Mouse (Mus musculus): Measurements from ENCODE around the gene Blnk. TPM values are rescaled to one million over a fixed set of nuclear protein-coding genes. Genes with fewer than 3 reads are reported as not detected.

Blnk gene
- 0.19 and 0.56 TPM in 2 replicates for polyA plus RNA-seq (2014; fragmentation: Nextera tagmentation; extraction: Ambion mirVana)

DNA sequence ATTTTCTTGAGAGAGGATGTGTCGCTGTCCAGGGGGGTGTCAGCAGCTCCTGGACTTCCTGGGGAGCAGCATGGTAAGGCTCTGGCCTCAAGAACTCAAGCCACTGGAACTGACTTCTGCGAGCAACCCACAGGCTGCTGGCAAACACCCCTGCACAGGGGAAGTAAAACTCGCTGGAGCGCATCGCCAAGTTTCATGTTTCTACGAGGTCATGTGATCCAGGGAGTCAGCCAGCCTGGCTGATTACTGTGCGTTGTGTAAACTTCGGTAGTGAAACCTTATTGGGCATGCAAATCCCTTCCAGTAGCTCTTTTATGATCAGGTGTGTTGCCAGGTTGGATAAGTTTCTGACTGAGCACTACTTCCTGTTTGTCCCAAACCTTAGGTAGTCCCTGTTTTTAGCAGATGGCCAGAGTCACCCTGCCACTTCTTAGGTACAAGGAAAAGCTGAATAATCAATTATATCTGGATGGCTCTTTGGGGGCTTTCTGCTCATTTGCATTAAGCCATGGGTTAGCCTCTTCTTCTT, at the start of gene Blnk:
Blnk (minus strand) TSS at position 479 of the 529 bp plus-strand sequence.
- Histone ChIP-seq H3K27ac (ENCODE audit: low read depth, low read length) (no peak within 1 kb of the TSS), H3K36me3 (ENCODE audit: control insufficient read depth, insufficient read depth, low read length) (no peaks in the 10 kb centered on the region), H3K9me3 (ENCODE audit: control insufficient read depth, low read length) (no peaks in the 10 kb centered on the region), H3K4me3 (ENCODE audit: low read depth, low read length) (no peak within 1 kb of the TSS), H3K4me2 (no peak within 1 kb of the TSS), H3K27me3 (ENCODE audit: control insufficient read depth, insufficient read depth, low read length) (no peaks in the 10 kb centered on the region), H3K9ac (ENCODE audit: low read length) (no peak within 1 kb of the TSS), H3K4me1 (ENCODE audit: control insufficient read depth, insufficient read depth, low read length) (no peaks in the 10 kb centered on the region)
- ATAC-seq (ENCODE audit: low FRiP score) (no peak), DNase-seq (ENCODE audit: low spot score, missing footprints) (no peak)
- 68% methylated on average over 8 of the region's 8 CpGs for WGBS

GRCm38 (mm10) chr19:41039110-41039509, 44.8 kb upstream of the Blnk start:
- Histone ChIP-seq H3K9me3 (ENCODE audit: control insufficient read depth, low read length) (no peaks in the 10 kb centered on the region), H3K4me1 (ENCODE audit: control insufficient read depth, insufficient read depth, low read length) (no peaks in the 10 kb centered on the region), H3K4me3 (ENCODE audit: low read depth, low read length) (no peak overlapping the region), H3K27ac (ENCODE audit: low read depth, low read length) (no peak overlapping the region), H3K9ac (ENCODE audit: low read length) (no peak overlapping the region), H3K4me2 (no peak overlapping the region), H3K27me3 (ENCODE audit: control insufficient read depth, insufficient read depth, low read length) (no peaks in the 10 kb centered on the region), H3K36me3 (ENCODE audit: control insufficient read depth, insufficient read depth, low read length) (no peaks in the 10 kb centered on the region)
- WGBS, result 86% methylated on average over 7 of the region's 7 CpGs
- ATAC-seq (ENCODE audit: low FRiP score), result no peak
- peak; percentile 51 for DNase-seq (ENCODE audit: low spot score, missing footprints)

- H3K4me2 ChIP-seq, result no peak overlapping the region
- no peak overlapping the region for H3K4me3 ChIP-seq (ENCODE audit: low read depth, low read length)
- 87% methylated on average over 4 of the region's 4 CpGs for WGBS
- ATAC-seq (ENCODE audit: low FRiP score) (no peak), DNase-seq (ENCODE audit: low spot score, missing footprints) (peak; percentile 23)
- H3K9ac ChIP-seq (ENCODE audit: low read length), result no peak overlapping the region
- H3K36me3 ChIP-seq (ENCODE audit: control insufficient read depth, insufficient read depth, low read length), result no peaks in the 10 kb centered on the region
- no peaks in the 10 kb centered on the region for H3K4me1 ChIP-seq (ENCODE audit: control insufficient read depth, insufficient read depth, low read length)
- H3K27ac ChIP-seq (ENCODE audit: low read depth, low read length), result no peak overlapping the region
- no peaks in the 10 kb centered on the region for H3K27me3 ChIP-seq (ENCODE audit: control insufficient read depth, insufficient read depth, low read length)
- no peaks in the 10 kb centered on the region for H3K9me3 ChIP-seq (ENCODE audit: control insufficient read depth, low read length)
These were observed 41.6 kb upstream of the Blnk start for GRCm38 (mm10) chr19:41035809-41036551.

DNA sequence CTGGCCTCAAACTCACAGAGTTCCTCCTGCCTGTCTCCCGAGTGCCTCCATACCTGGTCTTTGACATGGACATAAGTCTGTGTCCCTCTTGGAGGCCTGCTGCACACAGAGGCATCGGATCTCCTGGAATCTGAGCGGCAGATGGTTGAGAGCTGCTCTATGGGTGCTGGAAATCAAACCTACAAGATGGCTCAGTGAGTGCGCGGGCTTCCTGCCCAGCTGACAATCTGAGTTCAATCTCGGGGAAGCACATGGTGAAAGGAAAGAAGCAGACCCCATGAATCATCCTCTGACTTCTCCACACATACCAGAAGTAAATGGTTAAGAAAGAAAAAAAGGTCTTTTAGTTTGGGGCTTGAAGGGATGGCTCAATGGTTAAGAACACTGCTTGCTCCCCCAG, 37.5 kb upstream of the Blnk start:
- no peak overlapping the region for H3K9ac ChIP-seq (ENCODE audit: low read length)
- no peak overlapping the region for H3K4me3 ChIP-seq (ENCODE audit: low read depth, low read length)
- no peak overlapping the region for H3K27ac ChIP-seq (ENCODE audit: low read depth, low read length)
- no peaks in the 10 kb centered on the region for H3K9me3 ChIP-seq (ENCODE audit: control insufficient read depth, low read length)
- no peaks in the 10 kb centered on the region for H3K36me3 ChIP-seq (ENCODE audit: control insufficient read depth, insufficient read depth, low read length)
- no peak overlapping the region for H3K4me2 ChIP-seq
- WGBS, result 84% methylated on average over 6 of the region's 6 CpGs
- no peaks in the 10 kb centered on the region for H3K4me1 ChIP-seq (ENCODE audit: control insufficient read depth, insufficient read depth, low read length)
- H3K27me3 ChIP-seq (ENCODE audit: control insufficient read depth, insufficient read depth, low read length), result no peaks in the 10 kb centered on the region
- ATAC-seq (ENCODE audit: low FRiP score) (no peak), DNase-seq (ENCODE audit: low spot score, missing footprints) (no peak)

DNA sequence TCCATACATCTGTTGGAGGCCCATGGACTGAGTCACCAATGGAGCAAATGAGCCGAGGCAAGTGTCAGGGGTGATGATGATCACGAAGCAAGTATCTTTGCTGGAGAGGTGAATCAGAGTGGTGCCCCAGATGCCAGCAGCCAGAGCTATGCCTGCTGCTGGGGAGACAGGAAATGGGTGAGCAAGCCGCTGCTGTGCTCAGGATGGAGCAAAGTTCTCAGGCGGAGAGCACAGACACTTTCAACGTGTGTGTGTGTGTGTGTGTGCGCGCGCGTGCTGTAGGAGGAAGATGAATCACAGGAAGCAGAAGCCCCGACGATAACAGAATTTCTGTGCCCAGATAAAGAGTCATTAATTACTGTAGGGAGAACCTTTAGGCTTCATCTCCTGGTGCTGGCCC, 36.7 kb upstream of the Blnk start:
- Histone ChIP-seq H3K9ac (ENCODE audit: low read length) (no peak overlapping the region), H3K27me3 (ENCODE audit: control insufficient read depth, insufficient read depth, low read length) (no peaks in the 10 kb centered on the region)
- 90% methylated on average over 11 of the region's 11 CpGs for WGBS

GRCm38 (mm10) chr19:41030161-41030560, 35.8 kb upstream of the Blnk start:
- Histone ChIP-seq H3K4me1 (ENCODE audit: control insufficient read depth, insufficient read depth, low read length) (no peaks in the 10 kb centered on the region), H3K27ac (ENCODE audit: low read depth, low read length) (no peak overlapping the region), H3K9me3 (ENCODE audit: control insufficient read depth, low read length) (no peaks in the 10 kb centered on the region), H3K4me2 (no peak overlapping the region), H3K27me3 (ENCODE audit: control insufficient read depth, insufficient read depth, low read length) (no peaks in the 10 kb centered on the region), H3K4me3 (ENCODE audit: low read depth, low read length) (no peak overlapping the region), H3K36me3 (ENCODE audit: control insufficient read depth, insufficient read depth, low read length) (no peaks in the 10 kb centered on the region), H3K9ac (ENCODE audit: low read length) (no peak overlapping the region)
- WGBS, result 54% methylated on average over 6 of the region's 6 CpGs
- ATAC-seq (ENCODE audit: low FRiP score) (no peak), DNase-seq (ENCODE audit: low spot score, missing footprints) (peak; percentile 19)

More for the DNA sequence above, 36.7 kb upstream of the Blnk start:
- Histone ChIP-seq H3K27ac (ENCODE audit: low read depth, low read length) (no peak overlapping the region), H3K4me3 (ENCODE audit: low read depth, low read length) (no peak overlapping the region), H3K4me1 (ENCODE audit: control insufficient read depth, insufficient read depth, low read length) (no peaks in the 10 kb centered on the region), H3K4me2 (no peak overlapping the region), H3K9me3 (ENCODE audit: control insufficient read depth, low read length) (no peaks in the 10 kb centered on the region), H3K36me3 (ENCODE audit: control insufficient read depth, insufficient read depth, low read length) (no peaks in the 10 kb centered on the region)
- ATAC-seq (ENCODE audit: low FRiP score), result no peak
- DNase-seq (ENCODE audit: low spot score, missing footprints), result peak; percentile 8

DNA sequence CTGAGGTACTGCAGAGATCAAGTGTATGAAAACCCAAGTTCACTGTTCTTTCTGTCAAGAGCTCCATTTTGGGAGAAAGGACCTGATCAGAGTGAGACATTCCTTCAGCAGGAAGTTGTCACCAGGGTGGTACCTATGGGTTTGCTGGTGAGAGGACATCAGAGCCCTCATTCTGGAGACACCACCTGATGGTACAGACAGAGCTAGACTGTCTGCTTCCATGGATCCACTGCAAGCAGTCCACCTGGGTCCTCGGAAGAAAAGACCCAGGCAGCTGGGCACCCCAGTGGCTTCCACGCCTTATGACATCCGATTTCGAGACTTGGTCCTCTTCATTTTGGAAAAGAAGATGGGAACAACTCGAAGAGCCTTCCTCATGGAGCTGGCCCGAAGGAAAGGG, 34.9 kb upstream of the Blnk start, which contains the start of gene Dntt:
Dntt (plus strand) TSS at position 57 of the 400 bp plus-strand sequence.
- ATAC-seq (ENCODE audit: low FRiP score), result no peak
- Histone ChIP-seq H3K4me2 (no peak within 1 kb of the TSS), H3K9ac (ENCODE audit: low read length) (no peak within 1 kb of the TSS), H3K4me1 (ENCODE audit: control insufficient read depth, insufficient read depth, low read length) (no peaks in the 10 kb centered on the region), H3K27ac (ENCODE audit: low read depth, low read length) (no peak within 1 kb of the TSS), H3K4me3 (ENCODE audit: low read depth, low read length) (no peak within 1 kb of the TSS), H3K27me3 (ENCODE audit: control insufficient read depth, insufficient read depth, low read length) (no peaks in the 10 kb centered on the region), H3K9me3 (ENCODE audit: control insufficient read depth, low read length) (no peaks in the 10 kb centered on the region), H3K36me3 (ENCODE audit: control insufficient read depth, insufficient read depth, low read length) (no peaks in the 10 kb centered on the region)
- DNase-seq (ENCODE audit: low spot score, missing footprints), result peak; percentile 6
- 84% methylated on average over 6 of the region's 6 CpGs for WGBS

GRCm38 (mm10) chr19:41027601-41028000, 33.3 kb upstream of the Blnk start:
- H3K4me3 ChIP-seq (ENCODE audit: low read depth, low read length), result no peak overlapping the region
- H3K27ac ChIP-seq (ENCODE audit: low read depth, low read length), result no peak overlapping the region
- DNase-seq (ENCODE audit: low spot score, missing footprints) (no peak), ATAC-seq (ENCODE audit: low FRiP score) (no peak)
- 95% methylated on average over 9 of the region's 9 CpGs for WGBS
- H3K9ac ChIP-seq (ENCODE audit: low read length), result no peak overlapping the region
- H3K4me1 ChIP-seq (ENCODE audit: control insufficient read depth, insufficient read depth, low read length), result no peaks in the 10 kb centered on the region
- no peaks in the 10 kb centered on the region for H3K9me3 ChIP-seq (ENCODE audit: control insufficient read depth, low read length)
- H3K27me3 ChIP-seq (ENCODE audit: control insufficient read depth, insufficient read depth, low read length), result no peaks in the 10 kb centered on the region
- H3K4me2 ChIP-seq, result no peak overlapping the region
- no peaks in the 10 kb centered on the region for H3K36me3 ChIP-seq (ENCODE audit: control insufficient read depth, insufficient read depth, low read length)

DNA sequence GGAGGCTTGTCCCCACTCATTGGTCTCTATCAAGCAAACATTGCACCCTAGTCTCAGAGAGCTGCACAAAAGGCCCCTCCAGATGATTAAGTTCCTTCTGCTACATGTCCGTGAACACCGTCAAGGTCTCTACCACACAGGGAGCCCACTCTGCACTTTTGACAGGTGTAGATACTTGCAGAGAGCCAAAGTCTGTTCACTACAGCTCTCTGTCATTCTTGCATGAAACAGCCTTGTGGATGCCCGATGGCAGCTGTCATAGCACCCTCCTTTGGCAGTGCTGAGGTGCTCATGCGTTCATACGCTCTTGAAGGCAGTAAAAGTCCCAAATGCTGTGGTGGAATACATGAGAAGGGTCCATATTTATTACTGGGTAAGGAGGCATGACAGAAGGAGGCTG, 32.7 kb upstream of the Blnk start:
- Histone ChIP-seq H3K27ac (ENCODE audit: low read depth, low read length) (no peak overlapping the region), H3K36me3 (ENCODE audit: control insufficient read depth, insufficient read depth, low read length) (no peaks in the 10 kb centered on the region), H3K4me1 (ENCODE audit: control insufficient read depth, insufficient read depth, low read length) (no peaks in the 10 kb centered on the region), H3K27me3 (ENCODE audit: control insufficient read depth, insufficient read depth, low read length) (no peaks in the 10 kb centered on the region), H3K4me3 (ENCODE audit: low read depth, low read length) (no peak overlapping the region), H3K9me3 (ENCODE audit: control insufficient read depth, low read length) (no peaks in the 10 kb centered on the region), H3K9ac (ENCODE audit: low read length) (no peak overlapping the region), H3K4me2 (no peak overlapping the region)
- ATAC-seq (ENCODE audit: low FRiP score) (no peak), DNase-seq (ENCODE audit: low spot score, missing footprints) (peak; percentile 56)
- WGBS, result 89% methylated on average over 5 of the region's 5 CpGs

Measured in midbrain, embryonic 11.5 days (tissue).